ENCODE assay signal across 23 mouse cellular contexts in the genomic region with DNA sequence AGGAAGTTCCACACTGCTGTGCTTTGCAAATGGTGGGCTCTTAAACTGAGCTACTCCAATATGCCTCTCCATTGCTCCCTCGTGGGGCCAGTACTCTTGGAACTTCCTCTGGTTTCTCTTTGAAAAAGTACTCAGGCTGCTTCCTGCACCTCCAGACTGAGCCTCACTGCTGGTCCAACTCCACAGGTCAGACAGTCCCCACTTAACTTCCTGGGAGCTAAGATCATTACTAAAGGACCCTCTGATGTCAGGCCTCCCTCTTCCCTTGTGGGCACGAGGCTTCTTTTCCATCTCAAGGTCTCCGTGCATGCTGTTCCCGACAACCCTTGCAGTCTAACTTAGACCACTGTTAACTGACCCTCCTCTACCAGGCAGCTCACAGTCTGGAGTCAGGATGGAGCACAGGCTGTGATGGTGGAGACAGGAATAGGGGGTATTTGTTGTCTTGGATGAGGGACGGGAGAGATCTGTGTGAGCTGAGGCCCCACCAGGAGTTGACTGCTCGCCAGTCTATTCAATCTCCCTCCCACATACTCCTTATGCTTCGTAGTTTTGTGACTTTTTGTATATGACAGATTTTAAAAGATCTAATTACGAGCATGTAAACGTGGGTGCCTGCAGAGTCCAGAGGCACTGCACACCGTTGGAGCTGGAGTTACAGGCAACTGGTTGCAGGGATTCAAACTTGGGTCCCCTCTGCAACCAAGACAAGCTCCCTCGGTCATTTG. TPM values are rescaled to one million over a fixed set of nuclear protein-coding genes. Genes with fewer than 3 reads are reported as not detected.
DNase-seq lines count a peak whose midpoint lies in the region; ATAC-seq and TF ChIP-seq lines count a peak whose summit lies in the region.
"Had no signal": no experiment of that assay in that cellular context is flagged by ENCODE, and none has a peak within 500 bp of the region (broad histone marks: within the 10 kb centered on the region; RNA-seq: fewer than 3 reads in every experiment).

No protein-coding gene starts in this region.

- H3K27me3 ChIP-seq in intestine, embryonic 15.5 days (replicated peaks), result no peaks in the 10 kb centered on the region
- H3K27me3 ChIP-seq in intestine, postnatal 0 days (replicated peaks; ENCODE audit: control insufficient read depth, insufficient read depth, low read length), result no peaks in the 10 kb centered on the region
- no peaks in the 10 kb centered on the region for H3K27me3 ChIP-seq in liver, postnatal 0 days (ENCODE audit: insufficient read depth, low read length)
- H3K27me3 ChIP-seq in liver, embryonic 11.5 days (replicated peaks; ENCODE audit: control insufficient read depth, insufficient read depth, low read length), result no peaks in the 10 kb centered on the region
- H3K27me3 ChIP-seq: hindbrain, embryonic 12.5 days; limb, embryonic 12.5 days; neural tube, embryonic 15.5 days had no signal

- no peak overlapping the region for H3K9ac ChIP-seq in intestine, embryonic 15.5 days
- H3K9ac ChIP-seq in intestine, postnatal 0 days (ENCODE audit: low read depth, low read length), result no peak overlapping the region
- H3K9ac ChIP-seq in liver, postnatal 0 days (replicated peaks), result no peak overlapping the region
- no peak overlapping the region for H3K9ac ChIP-seq in liver, embryonic 11.5 days (ENCODE audit: low read depth, low read length)
- H3K9ac ChIP-seq: hindbrain, embryonic 12.5 days; limb, embryonic 12.5 days; neural tube, embryonic 15.5 days had no signal

- ATAC-seq in intestine, embryonic 15.5 days, result no peak
- no peak for ATAC-seq in intestine, postnatal 0 days
- ATAC-seq in liver, postnatal 0 days, result no peak
- no peak for ATAC-seq in liver, embryonic 11.5 days (replicated peaks; ENCODE audit: low FRiP score)
- ATAC-seq in megakaryocyte progenitor cell, adult 5-6 weeks (replicated peaks; ENCODE audit: poor library complexity), result 0 out of 2 replicates have a peak, but pooled peaks have one; percentile 30
- ATAC-seq: forebrain, embryonic 14.5 days had no signal

- H3K27ac ChIP-seq in intestine, embryonic 15.5 days, result 0 out of 2 replicates have a peak overlapping the region, but pooled peaks have one; percentile 0
- no peak overlapping the region for H3K27ac ChIP-seq in intestine, postnatal 0 days (ENCODE audit: low read depth, low read length)
- H3K27ac ChIP-seq in liver, postnatal 0 days (ENCODE audit: low read depth), result peak overlapping the region; percentile 72; the same call in 1 of the 2 replicates
- H3K27ac ChIP-seq in liver, embryonic 11.5 days (ENCODE audit: low read depth, low read length), result no peak overlapping the region
- 0 out of 2 replicates have a peak overlapping the region, but pooled peaks have one; percentile 11 for H3K27ac ChIP-seq in brown adipose tissue, adult 24 weeks (replicated peaks; ENCODE audit: low read depth, low read length)
- H3K27ac ChIP-seq: hindbrain, embryonic 12.5 days; kidney, postnatal 0 days; limb, embryonic 12.5 days; neural tube, embryonic 15.5 days had no signal

- TF ChIP-seq CTCF in intestine, postnatal 0 days (IDR thresholded peaks at IDR 0.05; ENCODE audit: low read depth), result no peak
- no peak for TF ChIP-seq CTCF in liver, postnatal 0 days (IDR thresholded peaks at IDR 0.05; ENCODE audit: low read depth)

- TF ChIP-seq EP300 in liver, postnatal 0 days (IDR thresholded peaks at IDR 0.05; ENCODE audit: low read depth), result no peak

- 0 out of 2 replicates have a peak, but pooled peaks cover 2% of the 10 kb centered on the region for H3K36me3 ChIP-seq in intestine, embryonic 15.5 days
- no peaks in the 10 kb centered on the region for H3K36me3 ChIP-seq in intestine, postnatal 0 days (ENCODE audit: control insufficient read depth, insufficient read depth)
- no peaks in the 10 kb centered on the region for H3K36me3 ChIP-seq in liver, postnatal 0 days (replicated peaks; ENCODE audit: insufficient read depth, low read length)
- peaks cover 6% of the 10 kb centered on the region; the same call in 1 of the 2 replicates for H3K36me3 ChIP-seq in liver, embryonic 11.5 days (ENCODE audit: control insufficient read depth, insufficient read depth, low read length)

- no peak overlapping the region for H3K4me2 ChIP-seq in intestine, embryonic 15.5 days (replicated peaks)
- no peak overlapping the region for H3K4me2 ChIP-seq in intestine, postnatal 0 days (replicated peaks; ENCODE audit: low read depth)
- no peak overlapping the region for H3K4me2 ChIP-seq in liver, postnatal 0 days (ENCODE audit: low read depth, low read length)
- H3K4me2 ChIP-seq in liver, embryonic 11.5 days, result no peak overlapping the region
- H3K4me2 ChIP-seq: heart, embryonic 11.5 days; hindbrain, embryonic 12.5 days; limb, embryonic 12.5 days; midbrain, embryonic 11.5 days; neural tube, embryonic 15.5 days had no signal

- H3K4me3 ChIP-seq in intestine, embryonic 15.5 days (replicated peaks), result no peak overlapping the region
- no peak overlapping the region for H3K4me3 ChIP-seq in intestine, postnatal 0 days (ENCODE audit: low read depth, low read length)
- H3K4me3 ChIP-seq in liver, postnatal 0 days (ENCODE audit: low read depth, low read length), result no peak overlapping the region
- H3K4me3 ChIP-seq in liver, embryonic 11.5 days (ENCODE audit: low read depth, low read length), result no peak overlapping the region
- no peak overlapping the region for H3K4me3 ChIP-seq in brown adipose tissue, adult 24 weeks (ENCODE audit: insufficient read depth, low read depth, low read length)
- H3K4me3 ChIP-seq: hindbrain, embryonic 12.5 days; limb, embryonic 12.5 days; neural tube, embryonic 15.5 days had no signal

- no peak for DNase-seq in liver, postnatal 0 days
- DNase-seq in liver, embryonic 11.5 days (ENCODE audit: low spot score), result no peak
- DNase-seq in adipocyte (ENCODE audit: low spot score), result no peak
- DNase-seq in spleen, postnatal 36 days (ENCODE audit: low spot score in 2 of 2), result no peak
- DNase-seq: adrenal gland, adult 8-10 months; cerebellum, adult 9-10 months; gastrocnemius, postnatal 36 days; heart, postnatal 10 days; kidney, adult 18-20 months; lung, adult 18-20 months; thymus, postnatal 25 days had no signal

- peaks cover 30% of the 10 kb centered on the region for H3K4me1 ChIP-seq in intestine, embryonic 15.5 days (replicated peaks)
- no peaks in the 10 kb centered on the region for H3K4me1 ChIP-seq in intestine, postnatal 0 days (replicated peaks; ENCODE audit: control insufficient read depth, insufficient read depth, low read length)
- peaks cover 35% of the 10 kb centered on the region for H3K4me1 ChIP-seq in liver, postnatal 0 days (ENCODE audit: insufficient read depth)
- H3K4me1 ChIP-seq in liver, embryonic 11.5 days (replicated peaks; ENCODE audit: control insufficient read depth, insufficient read depth, low read length), result peaks cover 16% of the 10 kb centered on the region
- peaks cover 10% of the 10 kb centered on the region for H3K4me1 ChIP-seq in brown adipose tissue, adult 24 weeks (ENCODE audit: control insufficient read depth, insufficient read depth, insufficient read length, low read length)

- WGBS in intestine, embryonic 15.5 days, result 78% methylated on average over 11 of the region's 11 CpGs
- WGBS in intestine, postnatal 0 days, result 74% methylated on average over 11 of the region's 11 CpGs
- WGBS in liver, postnatal 0 days (ENCODE audit: insufficient replicate concordance), result 73% methylated on average over 11 of the region's 11 CpGs
- WGBS in liver, embryonic 11.5 days, result 74% methylated on average over 11 of the region's 11 CpGs

- H3K9me3 ChIP-seq in intestine, embryonic 15.5 days, result no peaks in the 10 kb centered on the region
- H3K9me3 ChIP-seq in intestine, postnatal 0 days (ENCODE audit: control insufficient read depth), result no peaks in the 10 kb centered on the region
- H3K9me3 ChIP-seq in liver, postnatal 0 days (ENCODE audit: low read length), result no peaks in the 10 kb centered on the region
- H3K9me3 ChIP-seq in liver, embryonic 11.5 days (ENCODE audit: control insufficient read depth, low read length), result no peaks in the 10 kb centered on the region
- H3K9me3 ChIP-seq: hindbrain, embryonic 12.5 days; limb, embryonic 12.5 days; neural tube, embryonic 15.5 days had no signal

RNA-seq across cellular contexts. Expression of a gene that starts 22.6 kb away (rescaled TPM):
- 60.0 and 66.6 TPM in 2 replicates for polyA plus RNA-seq in intestine, embryonic 15.5 days (2015; fragmentation: Nextera tagmentation; extraction: Ambion mirVana)
- 58.4 and 63.1 TPM in 2 replicates for polyA plus RNA-seq in intestine, postnatal 0 days (2015; fragmentation: Nextera tagmentation; extraction: Ambion mirVana)
- polyA plus RNA-seq in liver, postnatal 0 days (2015; fragmentation: Nextera tagmentation; extraction: Ambion mirVana), result 37.5 and 37.7 TPM in 2 replicates
- 67.8 and 74.6 TPM in 2 replicates for polyA plus RNA-seq in liver, embryonic 11.5 days (2014; fragmentation: Nextera tagmentation; extraction: Ambion mirVana)
- polyA plus RNA-seq in brown adipose tissue, adult 24 weeks (2012; ENCODE audit: insufficient read depth, insufficient read length, missing spikeins), result 52.6 and 57.2 TPM in 2 replicates
- total RNA-seq in megakaryocyte progenitor cell, adult 5-6 weeks (2015), result 38.8 and 39.5 TPM in 2 replicates
- total RNA-seq in megakaryocyte progenitor cell, adult 5-6 weeks (2017), result 44.8 and 45.1 TPM in 2 replicates

RNA-seq across cellular contexts. Expression of a gene that starts 22.7 kb away (rescaled TPM):
- 101 and 105 TPM in 2 replicates for polyA plus RNA-seq in intestine, embryonic 15.5 days (2015; fragmentation: Nextera tagmentation; extraction: Ambion mirVana)
- polyA plus RNA-seq in intestine, postnatal 0 days (2015; fragmentation: Nextera tagmentation; extraction: Ambion mirVana), result 40.4 and 45.9 TPM in 2 replicates
- 32.3 and 32.5 TPM in 2 replicates for polyA plus RNA-seq in liver, postnatal 0 days (2015; fragmentation: Nextera tagmentation; extraction: Ambion mirVana)
- 109 and 114 TPM in 2 replicates for polyA plus RNA-seq in liver, embryonic 11.5 days (2014; fragmentation: Nextera tagmentation; extraction: Ambion mirVana)
- 25.6 and 25.9 TPM in 2 replicates for polyA plus RNA-seq in brown adipose tissue, adult 24 weeks (2012; ENCODE audit: insufficient read depth, insufficient read length, missing spikeins)
- total RNA-seq in megakaryocyte progenitor cell, adult 5-6 weeks (2015), result 27.7 and 27.9 TPM in 2 replicates
- total RNA-seq in megakaryocyte progenitor cell, adult 5-6 weeks (2017), result 17.5 and 24.2 TPM in 2 replicates

RNA-seq across cellular contexts. Expression of a gene that starts 58.9 kb away (rescaled TPM):
- 4.2 and 4.4 TPM in 2 replicates for polyA plus RNA-seq in intestine, embryonic 15.5 days (2015; fragmentation: Nextera tagmentation; extraction: Ambion mirVana)
- 0.85 and 1.1 TPM in 2 replicates for polyA plus RNA-seq in intestine, postnatal 0 days (2015; fragmentation: Nextera tagmentation; extraction: Ambion mirVana)
- polyA plus RNA-seq in liver, postnatal 0 days (2015; fragmentation: Nextera tagmentation; extraction: Ambion mirVana), result 0.12 TPM in 1 of 2 replicates, not detected in the other
- 0.78 and 1.1 TPM in 2 replicates for polyA plus RNA-seq in liver, embryonic 11.5 days (2014; fragmentation: Nextera tagmentation; extraction: Ambion mirVana)
- polyA plus RNA-seq in brown adipose tissue, adult 24 weeks (2012; ENCODE audit: insufficient read depth, insufficient read length, missing spikeins), result not detected in 2 replicates
- total RNA-seq in megakaryocyte progenitor cell, adult 5-6 weeks (2015), result not detected in 2 replicates
- total RNA-seq in megakaryocyte progenitor cell, adult 5-6 weeks (2017), result not detected in 2 replicates
- total RNA-seq: MEL had no signal

Comparison
In these comparisons a context has a peak if more than half of its experiments do, and no peak if none do; other contexts are left out.
1. H3K27ac ChIP-seq: peak in intestine, embryonic 15.5 days (single experiment), liver, postnatal 0 days (single experiment) and brown adipose tissue, adult 24 weeks (single experiment); none in intestine, postnatal 0 days (single experiment) and liver, embryonic 11.5 days (single experiment).